Mouse (Mus musculus) lung, postnatal 0 days (tissue): ENCODE results near the gene Tbx3. TPM values are rescaled to one million over a fixed set of nuclear protein-coding genes. Genes with fewer than 3 reads are reported as not detected.

ENCODE experiments used
- ATAC-seq: fragments of 200-750 bp; cut with Nextera tagmentation; 2 replicates; pipeline ENCODE4 v1.8.0; 2017; ENCODE audit warnings: moderate library complexity
- DNase-seq: peaks from one replicate; pipeline ENCODE4 v3.0.0-alpha.2; 2016; ENCODE audit warnings: low spot score
- H3K27ac ChIP-seq: fragments of 300-500 bp; sonication (generic); 2 replicates; pipeline ENCODE4 v1.5.1; 2014; ENCODE audit warnings: antibody characterized with exemption, mild to moderate bottlenecking, low read length, mixed read lengths
- H3K27me3 ChIP-seq: fragments of 300-500 bp; sonication (generic); replicated peaks from 2 replicates; pipeline ENCODE4 v1.6.1; 2014; ENCODE audit warnings: low read length, mixed read lengths; ENCODE audit not compliant: insufficient read depth
- H3K36me3 ChIP-seq: fragments of 300-500 bp; sonication (generic); 2 replicates; pipeline ENCODE4 v1.6.1; 2014; ENCODE audit warnings: low read length, mixed read lengths; ENCODE audit not compliant: insufficient read depth
- H3K4me1 ChIP-seq: fragments of 300-500 bp; sonication (generic); 2 replicates; pipeline ENCODE4 v1.6.1; 2014; ENCODE audit warnings: antibody characterized with exemption, low read depth, low read length, mixed read lengths; ENCODE audit not compliant: insufficient read depth
- H3K4me2 ChIP-seq: fragments of 300-500 bp; sonication (generic); replicated peaks from 2 replicates; pipeline ENCODE4 v1.6.1; 2014; ENCODE audit warnings: low read depth, mild to moderate bottlenecking, low read length, moderate library complexity, mixed read lengths
- H3K4me3 ChIP-seq: fragments of 300-500 bp; sonication (generic); 2 replicates; pipeline ENCODE4 v1.5.1; 2014; ENCODE audit warnings: low read depth, low read length
- H3K9ac ChIP-seq: fragments of 300-500 bp; sonication (generic); replicated peaks from 2 replicates; pipeline ENCODE4 v1.6.1; 2014; ENCODE audit warnings: low read depth, mild to moderate bottlenecking
- H3K9me3 ChIP-seq: fragments of 300-500 bp; sonication (generic); 2 replicates; pipeline ENCODE4 v1.6.1; 2016; ENCODE audit warnings: low read length, mixed read lengths
- CTCF ChIP-seq: IDR thresholded peaks from 2 replicates; pipeline ENCODE4 v1.5.1; 2016; ENCODE audit warnings: antibody characterized with exemption, mild to moderate bottlenecking
- EP300 ChIP-seq: IDR thresholded peaks from 2 replicates; pipeline ENCODE4 v1.6.1; 2016; ENCODE audit warnings: antibody characterized with exemption, mild to moderate bottlenecking, control low read depth
- WGBS: fragments of 180-500 bp; shearing (Covaris S2); extraction: QIAGEN DNeasy Blood & Tissue Kit; methylation state at CpG from one replicate; pipeline ENCODE4 v1.1.7; 2014; 5-methylcytosine and 5-hydroxymethylcytosine counted together
- polyA plus RNA-seq: library from polyadenylated mRNA; unstranded; fragments of >200 nt; fragmentation: Nextera tagmentation; extraction: Ambion mirVana; gene quantifications from 2 replicates; pipeline ENCODE4 v1.2.1, GENCODE M21; 2015

Tbx3 gene
- polyA plus RNA-seq, 1 experiment from 2014 or later: 44.7 TPM

DNA sequence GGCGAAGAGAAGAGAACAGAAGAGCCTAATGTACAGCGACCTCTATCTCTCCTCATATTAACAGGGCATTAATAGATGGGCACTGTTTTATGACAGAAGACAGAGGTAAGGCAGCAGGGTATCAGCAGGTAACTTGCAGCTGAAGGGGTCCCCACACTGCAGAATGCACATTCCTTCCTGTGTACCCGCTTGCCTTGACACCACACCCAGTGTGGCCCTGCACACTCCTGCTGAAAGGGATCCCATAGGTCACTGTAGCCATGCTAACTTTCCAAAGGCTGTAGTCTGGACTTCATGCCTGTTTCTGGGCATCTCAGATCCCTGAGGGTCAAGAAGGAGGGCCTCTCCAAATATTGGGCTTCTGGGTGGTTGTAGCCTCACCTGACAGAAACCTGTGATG is 42.4 kb upstream of the Tbx3 start:
- H3K27ac ChIP-seq: no peak overlapping the region
- no peak overlapping the region for H3K4me3 ChIP-seq
- TF ChIP-seq CTCF: no peak
- TF ChIP-seq EP300: no peak
- no peak for ATAC-seq
- H3K4me2 ChIP-seq: no peak overlapping the region
- H3K9ac ChIP-seq: no peak overlapping the region
- H3K27me3 ChIP-seq: no peaks in the 10 kb centered on the region
- 86% methylated on average over 3 of the region's 3 CpGs for WGBS
- no peak for DNase-seq
- no peaks in the 10 kb centered on the region for H3K9me3 ChIP-seq
- peaks cover 4% of the 10 kb centered on the region; the same call in 1 of the 2 replicates for H3K4me1 ChIP-seq
- H3K36me3 ChIP-seq: no peaks in the 10 kb centered on the region

DNA sequence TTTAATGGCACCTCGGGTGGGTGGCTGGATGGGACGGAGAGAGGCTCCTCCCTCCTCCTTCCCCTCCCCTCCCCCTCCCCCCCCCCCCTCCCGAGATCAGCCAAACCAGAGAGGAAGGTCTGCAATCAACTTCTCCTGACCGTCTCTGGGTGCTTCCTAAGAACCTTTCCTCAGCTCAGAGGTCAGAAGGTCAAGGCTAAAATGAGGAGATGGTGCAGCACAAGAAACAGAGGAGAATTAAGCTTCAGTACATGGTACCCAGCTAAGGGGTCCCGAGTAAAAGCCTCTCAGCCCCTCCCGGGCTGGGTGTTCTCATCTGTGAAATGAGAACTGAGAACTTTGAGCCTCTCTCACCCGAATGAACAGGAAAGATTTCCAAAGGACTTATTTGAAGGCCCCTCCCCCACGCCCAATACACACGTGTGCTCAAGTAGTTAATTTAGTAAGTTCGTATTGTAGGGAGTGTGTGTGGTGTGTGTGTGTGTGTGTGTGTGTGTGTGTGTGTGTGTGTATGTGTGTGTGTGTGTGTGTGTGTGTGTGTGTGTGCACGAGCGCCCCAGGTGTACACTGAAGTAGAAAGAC is 41.6 kb upstream of the Tbx3 start:
- ATAC-seq (no peak), DNase-seq (no peak)
- no peak for TF ChIP-seq CTCF
- no peak for TF ChIP-seq EP300
- Histone ChIP-seq H3K4me2 (no peak overlapping the region), H3K4me3 (no peak overlapping the region), H3K9me3 (no peaks in the 10 kb centered on the region), H3K36me3 (no peaks in the 10 kb centered on the region), H3K27me3 (no peaks in the 10 kb centered on the region), H3K9ac (no peak overlapping the region), H3K27ac (no peak overlapping the region), H3K4me1 (peaks cover 4% of the 10 kb centered on the region; the same call in 1 of the 2 replicates)
- WGBS: 46% methylated on average over 11 of the region's 12 CpGs

DNA sequence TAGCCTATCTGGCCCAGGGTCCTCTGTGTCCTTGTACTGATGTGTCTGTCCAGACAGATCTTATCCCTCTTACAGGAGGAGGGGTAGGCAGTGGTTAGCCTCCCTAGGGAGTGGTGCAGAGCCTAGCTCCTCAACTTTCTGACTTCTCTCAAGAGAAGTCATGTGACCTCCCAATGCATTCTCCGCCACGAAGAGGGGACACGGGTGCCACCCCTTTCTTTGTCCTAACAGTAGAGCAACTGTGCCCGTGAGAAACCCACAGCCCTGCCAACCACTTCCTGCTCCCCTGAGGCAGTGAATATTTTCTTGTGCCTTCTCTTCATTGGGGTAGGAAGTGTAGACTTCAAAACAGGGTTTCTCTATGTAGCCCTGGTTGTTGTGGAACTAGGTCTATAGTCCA is 36.9 kb upstream of the Tbx3 start:
- Histone ChIP-seq H3K9ac (no peak overlapping the region), H3K27me3 (no peaks in the 10 kb centered on the region)
- no peak for ATAC-seq

GRCm38 (mm10) chr5:119634861-119635260 is 35.6 kb upstream of the Tbx3 start:
- H3K4me3 ChIP-seq: no peak overlapping the region
- DNase-seq (no peak), ATAC-seq (no peak)
- no peaks in the 10 kb centered on the region for H3K36me3 ChIP-seq
- no peak overlapping the region for H3K27ac ChIP-seq
- TF ChIP-seq CTCF (no peak), EP300 (no peak)
- no peaks in the 10 kb centered on the region for H3K4me1 ChIP-seq
- H3K27me3 ChIP-seq: no peaks in the 10 kb centered on the region
- no peak overlapping the region for H3K4me2 ChIP-seq
- WGBS: 57% methylated on average over 2 of the region's 2 CpGs
- H3K9me3 ChIP-seq: no peaks in the 10 kb centered on the region
- H3K9ac ChIP-seq: no peak overlapping the region

More for the DNA sequence above, 36.9 kb upstream of the Tbx3 start:
- H3K27ac ChIP-seq: no peak overlapping the region
- no peak overlapping the region for H3K4me2 ChIP-seq
- no peaks in the 10 kb centered on the region for H3K9me3 ChIP-seq
- no peak for DNase-seq
- no peak overlapping the region for H3K4me3 ChIP-seq
- WGBS: 64% methylated on average over 4 of the region's 4 CpGs
- no peaks in the 10 kb centered on the region for H3K36me3 ChIP-seq
- H3K4me1 ChIP-seq: no peaks in the 10 kb centered on the region
- no peak for TF ChIP-seq CTCF
- no peak for TF ChIP-seq EP300

DNA sequence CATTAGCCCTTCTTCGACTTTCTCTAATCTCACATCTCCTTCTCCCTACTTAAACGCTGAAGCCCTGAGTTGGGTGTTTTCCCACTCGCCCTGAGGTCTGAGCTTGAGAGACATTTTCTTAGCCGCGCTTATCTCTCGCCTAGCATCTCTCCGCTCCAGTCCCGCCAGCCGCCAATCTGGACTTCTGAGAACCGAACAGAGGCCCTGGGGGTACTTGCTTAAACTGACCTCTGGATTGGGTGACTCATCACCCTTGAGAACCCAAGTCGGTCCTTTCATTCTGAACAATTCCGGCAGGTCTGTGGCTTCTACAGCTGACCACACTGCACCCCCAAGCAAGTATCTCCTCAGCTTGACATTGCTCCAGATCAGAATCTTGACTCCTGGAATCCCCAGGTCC is 32.2 kb upstream of the Tbx3 start:
- H3K9ac ChIP-seq: no peak overlapping the region
- no peak overlapping the region for H3K27ac ChIP-seq
- TF ChIP-seq EP300 (no peak), CTCF (no peak)
- no peak overlapping the region for H3K4me3 ChIP-seq
- DNase-seq (no peak), ATAC-seq (no peak; the same call in 1 of the 2 replicates)
- 36% methylated on average over 12 of the region's 12 CpGs for WGBS
- H3K4me2 ChIP-seq: no peak overlapping the region
- H3K36me3 ChIP-seq: no peaks in the 10 kb centered on the region
- H3K27me3 ChIP-seq: no peaks in the 10 kb centered on the region
- no peaks in the 10 kb centered on the region for H3K4me1 ChIP-seq
- no peaks in the 10 kb centered on the region for H3K9me3 ChIP-seq

DNA sequence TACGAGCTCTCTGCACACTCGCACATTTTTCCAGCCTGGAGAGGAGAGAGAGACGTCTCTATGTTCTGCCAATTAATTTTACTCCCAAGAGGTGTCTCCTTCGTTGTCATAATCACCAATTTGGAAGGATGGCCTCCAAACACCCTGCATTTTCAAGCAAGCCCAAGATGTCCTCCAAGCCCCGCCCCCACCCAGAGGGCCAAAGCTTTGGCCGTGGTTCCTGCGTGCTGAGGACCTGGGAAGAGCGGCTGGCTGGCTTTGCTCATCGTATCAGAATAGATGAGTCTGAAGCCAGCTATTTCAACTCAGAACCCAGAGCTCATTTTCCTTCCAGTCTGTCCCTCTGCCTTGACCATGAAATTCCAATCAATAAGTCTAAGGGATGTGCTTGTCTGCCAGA is 29.4 kb upstream of the Tbx3 start:
- TF ChIP-seq CTCF: no peak
- no peak for TF ChIP-seq EP300
- no peak for ATAC-seq
- 69% methylated on average over 9 of the region's 9 CpGs for WGBS

DNA sequence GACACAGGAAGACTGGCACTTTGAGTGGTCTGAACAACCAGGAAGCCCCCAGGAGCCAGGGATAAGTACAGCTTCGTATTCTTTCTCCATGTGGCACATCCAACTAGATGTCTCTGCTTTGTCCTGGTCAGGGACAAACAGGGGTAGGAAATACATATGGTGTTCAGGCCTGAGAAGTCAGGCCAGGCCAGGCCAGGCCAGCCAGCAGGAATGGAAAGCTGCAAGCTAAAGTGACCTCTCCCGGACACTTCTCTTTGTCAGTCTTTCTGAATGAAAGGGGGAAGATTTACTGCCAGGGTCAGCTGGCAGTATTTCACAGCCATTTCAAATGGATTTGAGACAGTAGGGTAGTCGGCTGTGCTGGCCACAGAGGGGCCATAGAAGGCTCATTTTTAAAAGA is 28.8 kb upstream of the Tbx3 start:
- Histone ChIP-seq H3K27ac (no peak overlapping the region), H3K9me3 (no peaks in the 10 kb centered on the region), H3K4me3 (no peak overlapping the region), H3K36me3 (no peaks in the 10 kb centered on the region), H3K4me1 (no peaks in the 10 kb centered on the region), H3K9ac (no peak overlapping the region), H3K4me2 (no peak overlapping the region), H3K27me3 (no peaks in the 10 kb centered on the region)
- no peak for TF ChIP-seq CTCF
- TF ChIP-seq EP300: no peak
- no peak for DNase-seq
- no peak for ATAC-seq
- WGBS: 40% methylated on average over 3 of the region's 3 CpGs

More for the DNA sequence above, 29.4 kb upstream of the Tbx3 start:
- Histone ChIP-seq H3K27me3 (no peaks in the 10 kb centered on the region), H3K4me3 (no peak overlapping the region), H3K9me3 (no peaks in the 10 kb centered on the region), H3K36me3 (no peaks in the 10 kb centered on the region), H3K4me2 (no peak overlapping the region), H3K9ac (no peak overlapping the region), H3K27ac (no peak overlapping the region), H3K4me1 (no peaks in the 10 kb centered on the region)
- DNase-seq: no peak
